Mouse (Mus musculus): ENCODE data around the gene Sesn2. TPM values are rescaled to one million over a fixed set of nuclear protein-coding genes. Genes with fewer than 3 reads are reported as not detected.
"Not testable (repeated sequence)": the region's sequence is repeated elsewhere in the genome, so short reads cannot be mapped to it uniquely, and the experiment has no call there.

Gene Sesn2
- polyA plus RNA-seq, 1 experiment from 2014 or later = 10.1 TPM

GRCm38 (mm10) chr4:132488521-132488920 lies 21.8 kb downstream of the Sesn2 start:
- H3K27me3 ChIP-seq (ENCODE audit: insufficient read depth, poor library complexity, severe bottlenecking) = no peaks in the 10 kb centered on the region
- peaks cover 19% of the 10 kb centered on the region for H3K36me3 ChIP-seq
- H3K27ac ChIP-seq = no peak overlapping the region
- H3K9me3 ChIP-seq = no peaks in the 10 kb centered on the region
- no peak for DNase-seq (ENCODE audit: low spot score)
- 84% methylated on average over 3 of the region's 3 CpGs for WGBS
- H3K4me1 ChIP-seq = peaks cover 11% of the 10 kb centered on the region; the same call in 1 of the 2 replicates
- H3K4me3 ChIP-seq = no peak overlapping the region

- Histone ChIP-seq H3K27me3 (ENCODE audit: insufficient read depth, poor library complexity, severe bottlenecking) (no peaks in the 10 kb centered on the region), H3K36me3 (no peaks in the 10 kb centered on the region), H3K27ac (no peak overlapping the region), H3K4me1 (no peaks in the 10 kb centered on the region), H3K9me3 (no peaks in the 10 kb centered on the region), H3K4me3 (no peak overlapping the region)
- whole genome bisulfite sequencing = 64% methylated on average over 5 of the region's 5 CpGs
- no peak for DNase-seq (ENCODE audit: low spot score)
These were observed 25.5 kb downstream of the Sesn2 start for GRCm38 (mm10) chr4:132484820-132485219.

- WGBS = 75% methylated on average over 4 of the region's 4 CpGs
- DNase-seq (ENCODE audit: low spot score) = no peak
- Histone ChIP-seq H3K4me3 (no peak overlapping the region), H3K4me1 (no peaks in the 10 kb centered on the region), H3K9me3 (no peaks in the 10 kb centered on the region), H3K36me3 (no peaks in the 10 kb centered on the region), H3K27ac (no peak overlapping the region), H3K27me3 (ENCODE audit: insufficient read depth, poor library complexity, severe bottlenecking) (no peaks in the 10 kb centered on the region)
These were observed 26.1 kb downstream of the Sesn2 start for GRCm38 (mm10) chr4:132484231-132484630.

GRCm38 (mm10) chr4:132482956-132483608 lies 27.2 kb downstream of the Sesn2 start:
- Histone ChIP-seq H3K4me3 (no peak overlapping the region), H3K36me3 (no peaks in the 10 kb centered on the region), H3K9me3 (no peaks in the 10 kb centered on the region), H3K4me1 (no peaks in the 10 kb centered on the region), H3K27ac (no peak overlapping the region), H3K27me3 (ENCODE audit: insufficient read depth, poor library complexity, severe bottlenecking) (no peaks in the 10 kb centered on the region)
- WGBS = 77% methylated on average over 13 of the region's 13 CpGs
- DNase-seq (ENCODE audit: low spot score) = no peak

- not testable (repeated sequence) for H3K27me3 ChIP-seq (ENCODE audit: insufficient read depth, poor library complexity, severe bottlenecking); H3K9me3 ChIP-seq; DNase-seq (ENCODE audit: low spot score); H3K27ac ChIP-seq; H3K4me1 ChIP-seq; H3K36me3 ChIP-seq; H3K4me3 ChIP-seq
- WGBS = 68% methylated on average over 3 of the region's 3 CpGs
These were observed 28.2 kb downstream of the Sesn2 start for GRCm38 (mm10) chr4:132482104-132482503.

GRCm38 (mm10) chr4:132477833-132478232 lies 32.5 kb downstream of the Sesn2 start:
- no peak overlapping the region for H3K27ac ChIP-seq
- no peaks in the 10 kb centered on the region for H3K27me3 ChIP-seq (ENCODE audit: insufficient read depth, poor library complexity, severe bottlenecking)
- no peak for DNase-seq (ENCODE audit: low spot score)
- H3K4me3 ChIP-seq = no peak overlapping the region
- H3K36me3 ChIP-seq = no peaks in the 10 kb centered on the region
- 90% methylated on average over 8 of the region's 8 CpGs for WGBS
- H3K9me3 ChIP-seq = no peaks in the 10 kb centered on the region
- no peaks in the 10 kb centered on the region for H3K4me1 ChIP-seq

GRCm38 (mm10) chr4:132475895-132476878 lies 34.1 kb downstream of the Sesn2 start:
- no peaks in the 10 kb centered on the region for H3K27me3 ChIP-seq (ENCODE audit: insufficient read depth, poor library complexity, severe bottlenecking)
- DNase-seq (ENCODE audit: low spot score) = no peak
- no peak overlapping the region for H3K4me3 ChIP-seq
- H3K9me3 ChIP-seq = no peaks in the 10 kb centered on the region
- H3K27ac ChIP-seq = no peak overlapping the region
- no peaks in the 10 kb centered on the region for H3K36me3 ChIP-seq
- no peaks in the 10 kb centered on the region for H3K4me1 ChIP-seq
- WGBS = 73% methylated on average over 13 of the region's 13 CpGs

- no peak for DNase-seq (ENCODE audit: low spot score)
- H3K36me3 ChIP-seq = no peaks in the 10 kb centered on the region
- no peaks in the 10 kb centered on the region for H3K27me3 ChIP-seq (ENCODE audit: insufficient read depth, poor library complexity, severe bottlenecking)
- no peaks in the 10 kb centered on the region for H3K9me3 ChIP-seq
- no peaks in the 10 kb centered on the region for H3K4me1 ChIP-seq
- H3K27ac ChIP-seq = no peak overlapping the region
- whole genome bisulfite sequencing = 78% methylated on average over 4 of the region's 4 CpGs
- no peak overlapping the region for H3K4me3 ChIP-seq
These were observed 35.7 kb downstream of the Sesn2 start for GRCm38 (mm10) chr4:132474631-132475030.

GRCm38 (mm10) chr4:132473411-132473810 lies 36.9 kb downstream of the Sesn2 start:
- Histone ChIP-seq H3K4me1 (no peaks in the 10 kb centered on the region), H3K4me3 (no peak overlapping the region), H3K27ac (no peak overlapping the region), H3K36me3 (no peaks in the 10 kb centered on the region), H3K9me3 (no peaks in the 10 kb centered on the region), H3K27me3 (ENCODE audit: insufficient read depth, poor library complexity, severe bottlenecking) (no peaks in the 10 kb centered on the region)
- DNase-seq (ENCODE audit: low spot score) = no peak
- WGBS = 83% methylated on average over 9 of the region's 9 CpGs

- no peak overlapping the region for H3K4me3 ChIP-seq
- no peaks in the 10 kb centered on the region for H3K36me3 ChIP-seq
- 0 out of 2 replicates have a peak overlapping the region, but pooled peaks have one; percentile 16 for H3K27ac ChIP-seq
- H3K9me3 ChIP-seq = no peaks in the 10 kb centered on the region
- WGBS = 22% methylated on average over 3 of the region's 3 CpGs
- H3K27me3 ChIP-seq (ENCODE audit: insufficient read depth, poor library complexity, severe bottlenecking) = no peaks in the 10 kb centered on the region
- H3K4me1 ChIP-seq = no peaks in the 10 kb centered on the region
- no peak for DNase-seq (ENCODE audit: low spot score)
These were observed 40.4 kb downstream of the Sesn2 start for GRCm38 (mm10) chr4:132469873-132470272.

GRCm38 (mm10) chr4:132464255-132464613 lies 46.1 kb downstream of the Sesn2 start:
- H3K9me3 ChIP-seq = no peaks in the 10 kb centered on the region
- H3K27ac ChIP-seq = peak overlapping the region; percentile 84
- H3K36me3 ChIP-seq = peaks cover 19% of the 10 kb centered on the region
- DNase-seq (ENCODE audit: low spot score) = no peak
- 4% methylated on average over 5 of the region's 5 CpGs for WGBS
- H3K4me1 ChIP-seq = peaks cover 14% of the 10 kb centered on the region; the same call in 1 of the 2 replicates
- H3K27me3 ChIP-seq (ENCODE audit: insufficient read depth, poor library complexity, severe bottlenecking) = no peaks in the 10 kb centered on the region
- peak overlapping the region; percentile 83 for H3K4me3 ChIP-seq

- under 1% methylated on average over 44 of the region's 44 CpGs for WGBS
These were observed 46.7 kb downstream of the Sesn2 start, which contains the start of gene Med18 for GRCm38 (mm10) chr4:132463430-132464254. Med18 (minus strand) TSS chr4:132463921.

More at GRCm38 (mm10) chr4:132463430-132464254, 46.7 kb downstream of the Sesn2 start, which contains the start of gene Med18:
- peak; percentile 96 for DNase-seq (ENCODE audit: low spot score)
- Histone ChIP-seq H3K4me1 (peaks cover 14% of the 10 kb centered on the region; the same call in 1 of the 2 replicates), H3K27me3 (ENCODE audit: insufficient read depth, poor library complexity, severe bottlenecking) (no peaks in the 10 kb centered on the region), H3K27ac (peak within 1 kb of the TSS; percentile 84), H3K9me3 (no peaks in the 10 kb centered on the region), H3K4me3 (peak within 1 kb of the TSS; percentile 83), H3K36me3 (peaks cover 22% of the 10 kb centered on the region)

Measured in heart, embryonic 10.5 days (tissue).